Mouse (Mus musculus) stomach, postnatal 0 days (tissue): ENCODE measurements around the gene Rabep1.

Source experiments
- CTCF ChIP-seq: IDR thresholded peaks from 2 replicates; pipeline ENCODE4 v1.5.1; 2016; ENCODE audit warnings: antibody characterized with exemption, low read depth, mild to moderate bottlenecking, moderate library complexity
- EP300 ChIP-seq: optimal IDR thresholded peaks from 2 replicates; pipeline ENCODE3; 2016; ENCODE audit warnings: antibody characterized with exemption

GRCm38 (mm10) chr11:70811471-70812240 lies 32.9 kb upstream of the Rabep1 start:
- TF ChIP-seq CTCF (no peak), EP300 (no peak)
